Mouse (Mus musculus): Measurements from ENCODE around the gene Tmem258. TPM values are rescaled to one million over a fixed set of nuclear protein-coding genes. Genes with fewer than 3 reads are reported as not detected.

The Tmem258 gene
- polyA plus RNA-seq, 1 experiment from 2014 or later: 323 TPM

DNA sequence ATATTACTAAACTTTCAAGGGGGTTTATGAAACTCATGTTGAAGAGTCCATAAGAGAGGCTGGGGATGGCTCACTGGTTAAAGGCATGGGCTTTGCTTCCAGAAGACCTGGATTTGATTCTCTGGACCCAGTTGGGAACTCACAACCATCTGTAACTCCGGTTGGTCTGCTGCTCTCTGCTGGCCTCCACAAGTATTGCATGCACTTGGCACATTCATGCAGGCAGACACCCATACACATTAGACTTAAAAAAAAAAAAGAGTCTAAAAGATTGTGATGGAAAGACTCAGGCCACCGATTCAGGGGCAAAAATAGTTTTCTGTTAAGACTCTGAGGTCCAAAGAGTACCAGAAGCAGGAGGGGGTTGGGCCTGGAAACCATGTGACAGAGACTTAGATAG is 13.0 kb upstream of the Tmem258 start:
- H3K4me1 ChIP-seq (ENCODE audit: control insufficient read depth, insufficient read depth, low read length): no peaks in the 10 kb centered on the region
- WGBS: 43% methylated on average over 2 of the region's 2 CpGs

GRCm38 (mm10) chr19:10191326-10191725 is 12.5 kb upstream of the Tmem258 start:
- H3K27ac ChIP-seq (ENCODE audit: low read length): no peak overlapping the region
- H3K9me3 ChIP-seq (replicated peaks; ENCODE audit: control insufficient read depth, low read length): no peaks in the 10 kb centered on the region
- no peaks in the 10 kb centered on the region for H3K27me3 ChIP-seq (ENCODE audit: control insufficient read depth, insufficient read depth, low read length)
- H3K4me1 ChIP-seq (ENCODE audit: control insufficient read depth, insufficient read depth, low read length): no peaks in the 10 kb centered on the region
- ATAC-seq (replicated peaks; ENCODE audit: extremely low read depth, insufficient read depth, low FRiP score): no peak
- H3K9ac ChIP-seq (ENCODE audit: low read length): no peak overlapping the region
- peaks cover 57% of the 10 kb centered on the region for H3K36me3 ChIP-seq (ENCODE audit: control insufficient read depth, insufficient read depth)
- no peak overlapping the region for H3K4me2 ChIP-seq (ENCODE audit: low read depth, low read length)
- WGBS: 55% methylated on average over 7 of the region's 7 CpGs
- no peak overlapping the region for H3K4me3 ChIP-seq (ENCODE audit: low read length)

More for the DNA sequence above, 13.0 kb upstream of the Tmem258 start:
- no peak for ATAC-seq (replicated peaks; ENCODE audit: extremely low read depth, insufficient read depth, low FRiP score)
- peaks cover 63% of the 10 kb centered on the region for H3K36me3 ChIP-seq (ENCODE audit: control insufficient read depth, insufficient read depth)
- H3K9me3 ChIP-seq (replicated peaks; ENCODE audit: control insufficient read depth, low read length): no peaks in the 10 kb centered on the region
- H3K9ac ChIP-seq (ENCODE audit: low read length): no peak overlapping the region
- H3K4me3 ChIP-seq (ENCODE audit: low read length): no peak overlapping the region
- H3K4me2 ChIP-seq (ENCODE audit: low read depth, low read length): no peak overlapping the region
- H3K27me3 ChIP-seq (ENCODE audit: control insufficient read depth, insufficient read depth, low read length): no peaks in the 10 kb centered on the region
- no peak overlapping the region for H3K27ac ChIP-seq (ENCODE audit: low read length)

- no peaks in the 10 kb centered on the region for H3K27me3 ChIP-seq (ENCODE audit: control insufficient read depth, insufficient read depth, low read length)
- H3K9me3 ChIP-seq (replicated peaks; ENCODE audit: control insufficient read depth, low read length): no peaks in the 10 kb centered on the region
- peaks cover 36% of the 10 kb centered on the region for H3K36me3 ChIP-seq (ENCODE audit: control insufficient read depth, insufficient read depth)
- 80% methylated on average over 11 of the region's 11 CpGs for WGBS
- H3K9ac ChIP-seq (ENCODE audit: low read length): no peak overlapping the region
- H3K27ac ChIP-seq (ENCODE audit: low read length): no peak overlapping the region
- H3K4me3 ChIP-seq (ENCODE audit: low read length): no peak overlapping the region
- no peaks in the 10 kb centered on the region for H3K4me1 ChIP-seq (ENCODE audit: control insufficient read depth, insufficient read depth, low read length)
- ATAC-seq (replicated peaks; ENCODE audit: extremely low read depth, insufficient read depth, low FRiP score): no peak
- no peak overlapping the region for H3K4me2 ChIP-seq (ENCODE audit: low read depth, low read length)
Measured at GRCm38 (mm10) chr19:10194337-10194736, 9.5 kb upstream of the Tmem258 start.

DNA sequence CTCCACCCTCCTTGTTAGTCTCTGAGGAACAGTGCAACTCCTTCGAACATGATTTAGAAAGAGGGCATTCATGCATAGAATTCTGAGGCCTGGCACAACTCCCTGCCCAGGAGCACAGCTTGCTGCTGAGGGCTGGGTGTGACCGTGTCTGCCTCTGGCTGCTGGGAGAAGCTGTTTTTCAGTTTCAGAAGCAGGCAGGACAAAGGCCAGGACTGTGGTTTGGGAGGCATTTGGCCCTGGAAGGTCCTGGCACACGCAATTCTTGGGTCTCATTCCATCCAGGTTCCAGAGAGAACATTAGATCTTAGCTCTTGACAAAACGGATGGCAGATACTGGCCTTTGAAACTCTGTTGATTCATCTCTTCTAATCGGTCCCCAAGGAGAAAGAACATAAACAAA is 8.6 kb upstream of the Tmem258 start:
- no peak for ATAC-seq (replicated peaks; ENCODE audit: extremely low read depth, insufficient read depth, low FRiP score)

DNA sequence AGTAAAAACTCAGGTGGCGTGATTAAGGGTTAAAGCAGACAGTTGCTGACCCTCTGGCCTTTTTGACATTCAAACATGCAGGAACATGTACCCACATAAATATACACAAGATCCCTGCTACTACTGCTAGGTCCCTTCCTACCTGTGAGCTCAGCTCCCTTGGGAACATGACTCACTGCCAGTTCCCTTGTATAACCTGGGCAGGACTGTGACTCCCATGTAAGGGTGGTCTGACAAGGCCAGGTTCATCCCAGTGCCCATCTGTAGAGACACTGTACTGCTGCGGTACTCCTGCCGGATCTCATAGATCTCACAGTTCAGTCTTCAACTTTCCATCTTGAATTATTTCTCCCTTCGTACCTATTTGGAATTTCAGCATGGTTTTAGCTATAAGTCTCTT is 6.7 kb upstream of the Tmem258 start:
- H3K4me2 ChIP-seq (ENCODE audit: low read depth, low read length): no peak overlapping the region
- no peak for ATAC-seq (replicated peaks; ENCODE audit: extremely low read depth, insufficient read depth, low FRiP score)
- H3K9me3 ChIP-seq (replicated peaks; ENCODE audit: control insufficient read depth, low read length): no peaks in the 10 kb centered on the region
- H3K27me3 ChIP-seq (ENCODE audit: control insufficient read depth, insufficient read depth, low read length): no peaks in the 10 kb centered on the region
- H3K9ac ChIP-seq (ENCODE audit: low read length): no peak overlapping the region
- 86% methylated on average over 4 of the region's 4 CpGs for WGBS
- H3K4me1 ChIP-seq (ENCODE audit: control insufficient read depth, insufficient read depth, low read length): no peaks in the 10 kb centered on the region
- H3K4me3 ChIP-seq (ENCODE audit: low read length): no peak overlapping the region
- H3K27ac ChIP-seq (ENCODE audit: low read length): no peak overlapping the region
- peaks cover 42% of the 10 kb centered on the region for H3K36me3 ChIP-seq (ENCODE audit: control insufficient read depth, insufficient read depth)

More for the DNA sequence above, 8.6 kb upstream of the Tmem258 start:
- Histone ChIP-seq H3K27me3 (ENCODE audit: control insufficient read depth, insufficient read depth, low read length) (no peaks in the 10 kb centered on the region), H3K4me1 (ENCODE audit: control insufficient read depth, insufficient read depth, low read length) (no peaks in the 10 kb centered on the region), H3K4me2 (ENCODE audit: low read depth, low read length) (no peak overlapping the region), H3K27ac (ENCODE audit: low read length) (no peak overlapping the region), H3K4me3 (ENCODE audit: low read length) (no peak overlapping the region), H3K9ac (ENCODE audit: low read length) (no peak overlapping the region), H3K36me3 (ENCODE audit: control insufficient read depth, insufficient read depth) (peaks cover 37% of the 10 kb centered on the region), H3K9me3 (replicated peaks; ENCODE audit: control insufficient read depth, low read length) (no peaks in the 10 kb centered on the region)
- 71% methylated on average over 5 of the region's 5 CpGs for WGBS

GRCm38 (mm10) chr19:10198286-10198685 is 5.5 kb upstream of the Tmem258 start:
- Histone ChIP-seq H3K27ac (ENCODE audit: low read length) (no peak overlapping the region), H3K9me3 (replicated peaks; ENCODE audit: control insufficient read depth, low read length) (no peaks in the 10 kb centered on the region), H3K27me3 (ENCODE audit: control insufficient read depth, insufficient read depth, low read length) (no peaks in the 10 kb centered on the region), H3K9ac (ENCODE audit: low read length) (no peak overlapping the region), H3K36me3 (ENCODE audit: control insufficient read depth, insufficient read depth) (peaks cover 33% of the 10 kb centered on the region), H3K4me1 (ENCODE audit: control insufficient read depth, insufficient read depth, low read length) (peaks cover 8% of the 10 kb centered on the region), H3K4me2 (ENCODE audit: low read depth, low read length) (no peak overlapping the region), H3K4me3 (ENCODE audit: low read length) (no peak overlapping the region)
- no peak for ATAC-seq (replicated peaks; ENCODE audit: extremely low read depth, insufficient read depth, low FRiP score)
- 68% methylated on average over 2 of the region's 2 CpGs for WGBS

DNA sequence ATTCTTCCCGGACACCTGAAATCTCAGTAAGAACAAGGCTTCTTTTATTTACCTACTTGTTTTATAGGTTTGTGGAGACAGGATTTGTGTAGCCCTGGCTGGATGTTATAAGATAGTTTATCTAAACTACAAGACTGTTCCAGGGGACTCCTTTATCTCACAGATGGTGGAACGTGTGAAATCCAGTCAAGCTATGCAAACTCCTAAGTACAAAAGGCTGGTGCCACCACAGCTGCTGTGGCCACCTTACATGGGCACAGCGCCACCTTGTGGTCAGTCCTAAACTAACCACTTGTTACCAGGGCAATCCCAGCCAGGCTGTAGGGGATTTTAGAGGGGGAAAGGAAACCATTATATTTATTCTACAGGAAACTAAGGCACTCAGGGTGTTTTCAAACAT is 5.1 kb upstream of the Tmem258 start:
- H3K27ac ChIP-seq (ENCODE audit: low read length): no peak overlapping the region
- H3K27me3 ChIP-seq (ENCODE audit: control insufficient read depth, insufficient read depth, low read length): no peaks in the 10 kb centered on the region
- H3K36me3 ChIP-seq (ENCODE audit: control insufficient read depth, insufficient read depth): peaks cover 33% of the 10 kb centered on the region
- no peak overlapping the region for H3K4me3 ChIP-seq (ENCODE audit: low read length)
- ATAC-seq (replicated peaks; ENCODE audit: extremely low read depth, insufficient read depth, low FRiP score): no peak
- no peak overlapping the region for H3K9ac ChIP-seq (ENCODE audit: low read length)
- no peak overlapping the region for H3K4me2 ChIP-seq (ENCODE audit: low read depth, low read length)
- 28% methylated on average over 3 of the region's 3 CpGs for WGBS
- peaks cover 9% of the 10 kb centered on the region for H3K4me1 ChIP-seq (ENCODE audit: control insufficient read depth, insufficient read depth, low read length)
- no peaks in the 10 kb centered on the region for H3K9me3 ChIP-seq (replicated peaks; ENCODE audit: control insufficient read depth, low read length)

DNA sequence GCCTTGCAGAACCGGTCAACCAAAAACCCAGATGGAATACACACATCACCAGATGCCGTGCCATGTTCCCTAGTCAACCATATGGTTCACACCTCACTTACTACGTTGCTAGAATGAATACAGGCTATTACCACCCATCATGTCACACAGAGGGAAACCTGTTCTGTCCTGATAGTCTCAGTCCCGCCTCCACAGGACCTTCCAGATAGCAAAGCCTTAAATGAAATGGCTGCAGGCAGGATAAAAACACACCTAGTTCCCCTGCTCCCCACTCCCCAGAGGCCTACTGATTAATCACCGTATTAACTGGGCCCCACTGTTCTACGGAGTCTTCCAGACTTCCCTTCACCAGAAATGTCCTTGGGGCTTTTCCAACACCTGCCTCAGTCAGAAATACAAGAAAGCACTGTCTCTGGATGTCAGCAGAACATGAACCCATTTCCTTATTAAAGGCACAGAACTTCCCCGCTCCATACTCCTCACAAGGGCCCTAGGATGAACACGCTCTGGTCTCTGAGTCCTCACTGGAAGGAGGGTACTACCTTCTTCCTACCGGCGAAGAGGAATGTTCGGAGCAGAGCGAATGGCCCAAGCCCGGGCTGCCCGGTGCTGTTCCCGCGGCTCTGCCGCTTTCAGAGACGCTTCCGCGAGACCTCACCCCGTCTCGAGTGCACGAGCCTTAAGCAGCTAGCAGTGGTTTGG is 517 bp upstream of the Tmem258 start:
- Histone ChIP-seq H3K9me3 (replicated peaks; ENCODE audit: control insufficient read depth, low read length) (no peaks in the 10 kb centered on the region), H3K27ac (ENCODE audit: low read length) (peak overlapping the region; percentile 85), H3K4me1 (ENCODE audit: control insufficient read depth, insufficient read depth, low read length) (peaks cover 15% of the 10 kb centered on the region), H3K4me2 (ENCODE audit: low read depth, low read length) (peak overlapping the region; percentile 73), H3K4me3 (ENCODE audit: low read length) (peak overlapping the region; percentile 69), H3K27me3 (ENCODE audit: control insufficient read depth, insufficient read depth, low read length) (no peaks in the 10 kb centered on the region), H3K36me3 (ENCODE audit: control insufficient read depth, insufficient read depth) (peaks cover 18% of the 10 kb centered on the region), H3K9ac (ENCODE audit: low read length) (peak overlapping the region; percentile 78)
- no peak for ATAC-seq (replicated peaks; ENCODE audit: extremely low read depth, insufficient read depth, low FRiP score)
- 1% methylated on average over 23 of the region's 23 CpGs for WGBS

- 0 out of 2 replicates have a peak, but pooled peaks have one; percentile 42 for ATAC-seq (replicated peaks; ENCODE audit: extremely low read depth, insufficient read depth, low FRiP score)
- WGBS: 1% methylated on average over 5 of the region's 5 CpGs
Measured at GRCm38 (mm10) chr19:10204616-10205001, 795 bp downstream of the Tmem258 start.

More at GRCm38 (mm10) chr19:10204616-10205001, 795 bp downstream of the Tmem258 start:
- Histone ChIP-seq H3K4me2 (ENCODE audit: low read depth, low read length) (peak overlapping the region; percentile 73), H3K27me3 (ENCODE audit: control insufficient read depth, insufficient read depth, low read length) (no peaks in the 10 kb centered on the region), H3K27ac (ENCODE audit: low read length) (peak overlapping the region; percentile 85), H3K9ac (ENCODE audit: low read length) (peak overlapping the region; percentile 78), H3K9me3 (replicated peaks; ENCODE audit: control insufficient read depth, low read length) (no peaks in the 10 kb centered on the region), H3K36me3 (ENCODE audit: control insufficient read depth, insufficient read depth) (peaks cover 23% of the 10 kb centered on the region), H3K4me3 (ENCODE audit: low read length) (peak overlapping the region; percentile 69), H3K4me1 (ENCODE audit: control insufficient read depth, insufficient read depth, low read length) (peaks cover 15% of the 10 kb centered on the region)
